Mouse (Mus musculus) bone marrow macrophage, adult 2 months (primary cell): ENCODE measurements around the gene Olfr959.

Source experiments
- CTCF ChIP-seq: IDR thresholded peaks from 2 replicates; pipeline ENCODE4 v1.5.1; 2012; ENCODE audit warnings: low read depth, mild to moderate bottlenecking, low read length, moderate library complexity
- POLR2A ChIP-seq: IDR thresholded peaks from 2 replicates; pipeline ENCODE4 v1.6.1; 2012; ENCODE audit warnings: mild to moderate bottlenecking, low read depth, low read length, borderline replicate concordance

DNA sequence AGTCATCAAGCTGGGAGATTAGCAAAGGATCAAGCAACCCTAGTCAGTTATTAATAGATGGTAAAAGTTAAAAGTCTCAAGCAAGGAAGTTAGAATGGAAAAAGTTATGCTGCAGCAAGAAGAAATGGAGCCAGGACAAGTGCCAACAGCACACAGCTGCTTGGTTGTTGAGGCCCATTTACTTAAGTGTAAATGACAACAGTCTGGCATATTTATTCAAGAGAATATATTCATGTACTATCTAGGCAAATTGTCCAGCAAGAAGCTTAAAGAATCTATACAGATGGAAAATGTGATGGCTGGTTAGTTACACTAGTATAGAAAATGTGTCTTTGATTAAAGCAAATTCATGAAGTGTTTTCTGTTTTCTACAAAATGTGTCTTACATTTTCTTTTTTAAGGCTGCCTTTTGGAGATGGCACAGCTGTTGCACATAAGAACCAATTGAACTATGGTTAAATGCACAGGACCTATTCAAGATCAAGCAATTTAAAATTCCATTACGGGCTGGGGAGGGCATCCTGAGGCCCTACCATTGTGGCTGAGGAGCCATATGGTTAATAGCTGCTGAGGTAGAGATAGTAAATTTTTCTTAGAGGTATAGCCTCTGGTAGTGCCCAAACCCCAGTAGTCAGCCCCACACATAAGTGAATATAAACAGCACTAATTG is 51.6 kb downstream of the Olfr959 start:
- TF ChIP-seq CTCF, result no peak
- TF ChIP-seq POLR2A, result no peak
